Mouse (Mus musculus) kidney, adult 2 months (tissue): ENCODE data around the gene Fars2.

ENCODE experiments used
- CTCF ChIP-seq: fragments of 200-500 bp; conservative IDR thresholded peaks from 2 replicates; pipeline ENCODE4 v1.5.1; 2011; ENCODE audit warnings: low read depth, mild to moderate bottlenecking, control low read depth, low read length, moderate library complexity, mixed read lengths; ENCODE audit not compliant: insufficient read depth, insufficient read length
- POLR2A ChIP-seq: fragments of 200-500 bp; IDR thresholded peaks from one replicate; pipeline ENCODE4 v1.6.1; 2011; ENCODE audit warnings: low read depth, low read length, control low read depth

DNA sequence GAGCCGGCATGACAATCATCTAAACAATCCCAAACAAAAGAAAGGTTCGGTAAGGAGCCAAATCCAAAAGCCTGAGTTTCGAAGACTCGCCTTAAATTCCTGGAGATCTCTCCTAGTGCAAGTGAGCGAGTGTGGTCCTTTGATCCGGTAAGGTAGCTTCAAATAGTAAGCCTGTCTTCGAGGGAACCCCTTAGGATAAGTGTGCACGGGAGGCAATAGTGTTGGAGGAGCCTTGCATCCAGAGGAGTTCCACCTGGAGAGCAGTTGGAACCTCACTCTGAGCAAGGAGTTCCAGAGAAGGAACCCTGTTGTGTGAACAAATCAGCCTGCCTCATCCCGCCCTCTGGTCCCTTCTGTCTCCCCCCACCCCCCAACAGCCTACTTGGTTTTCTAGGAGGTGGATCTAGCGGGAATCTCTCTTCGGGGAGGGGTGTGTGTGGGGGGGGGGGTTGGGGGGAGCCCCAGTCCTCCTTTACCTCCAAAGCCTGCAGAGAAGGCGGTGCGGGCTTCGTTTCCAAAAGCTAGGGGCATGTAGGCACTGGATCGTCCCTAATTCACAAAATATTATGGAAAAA is 606.6 kb downstream of the Fars2 start:
- TF ChIP-seq POLR2A (no peak), CTCF (no peak)
